Mouse (Mus musculus): Measurements from ENCODE around the gene Sulf2.
"Not testable (repeated sequence)": the region's sequence is repeated elsewhere in the genome, so short reads cannot be mapped to it uniquely, and the experiment has no call there.

Gene Sulf2

GRCm38 (mm10) chr2:166155454-166155815 lies at the start of gene Sulf2:
Sulf2 (minus strand) TSS chr2:166155663.
- peak; percentile 35 to 58 for DNase-seq

- no peak for DNase-seq
Observed at GRCm38 (mm10) chr2:166204174-166204573, 48.7 kb upstream of the Sulf2 start.

GRCm38 (mm10) chr2:166203647-166204046 lies 48.2 kb upstream of the Sulf2 start:
- no peak for DNase-seq

- no peak for DNase-seq
Observed at GRCm38 (mm10) chr2:166197964-166198363, 42.5 kb upstream of the Sulf2 start.

DNA sequence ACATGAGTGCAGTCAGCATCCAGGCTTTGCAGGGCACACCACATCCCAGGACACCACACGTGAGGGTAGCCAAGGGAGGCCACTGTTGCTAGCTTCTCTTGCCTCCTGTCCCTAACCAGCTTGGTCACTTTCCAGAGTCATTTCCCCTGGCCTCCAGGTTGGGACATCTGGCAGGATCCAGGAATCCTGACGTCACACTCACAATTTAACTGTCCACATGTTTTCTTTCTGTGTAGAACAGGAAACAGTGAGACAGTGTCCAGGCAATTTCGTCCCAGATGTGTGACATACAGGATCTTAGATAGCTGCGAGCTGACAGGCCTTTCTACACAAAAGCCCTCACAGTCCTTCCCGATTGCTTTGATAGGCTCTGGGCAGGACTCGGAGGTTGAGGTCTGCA lies 41.6 kb upstream of the Sulf2 start:
- no peak for DNase-seq

DNA sequence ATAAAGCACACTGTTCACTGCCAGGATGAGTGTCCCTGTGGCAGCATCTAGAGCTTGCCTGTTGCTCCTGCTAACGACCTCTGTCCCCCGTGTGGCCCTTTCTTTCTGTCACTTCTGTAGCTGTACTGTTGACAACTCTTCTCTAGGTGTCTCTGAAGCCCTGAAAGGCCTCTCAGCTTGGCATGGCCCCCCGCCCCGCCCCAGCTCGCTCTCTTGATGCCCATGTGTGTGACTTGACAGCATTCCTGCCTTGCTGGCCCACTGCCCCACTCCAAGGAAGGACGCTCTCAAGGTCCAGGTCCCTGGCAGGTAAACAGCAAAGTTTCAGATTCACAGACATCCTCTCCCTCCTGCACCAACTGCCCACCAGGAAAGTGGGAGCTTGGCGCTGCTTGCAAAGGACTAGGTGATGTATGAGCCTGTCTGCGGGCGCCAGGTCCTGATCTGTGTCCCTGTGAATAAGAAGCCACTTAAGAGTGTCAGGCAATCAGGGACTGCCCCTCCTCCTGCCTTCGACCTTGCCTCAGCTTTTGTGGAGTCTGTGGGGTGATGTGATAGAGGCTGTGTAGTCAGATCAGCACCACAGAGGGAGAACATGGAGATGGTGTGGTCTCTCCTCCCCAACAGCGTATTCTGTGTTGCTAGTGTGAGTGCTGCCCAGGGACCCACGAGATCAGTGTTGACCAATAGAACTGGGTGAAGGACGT lies 40.8 kb upstream of the Sulf2 start:
- DNase-seq, result no peak

GRCm38 (mm10) chr2:166195041-166195440 lies 39.6 kb upstream of the Sulf2 start:
- DNase-seq, result no peak

- no peak for DNase-seq
Observed at GRCm38 (mm10) chr2:166194112-166194758, 38.8 kb upstream of the Sulf2 start.

GRCm38 (mm10) chr2:166193509-166193908 lies 38.0 kb upstream of the Sulf2 start:
- no peak for DNase-seq

- DNase-seq, result peak; percentile 19 to 32
Observed at GRCm38 (mm10) chr2:166190816-166191215, 35.4 kb upstream of the Sulf2 start.

- DNase-seq, result no peak
Observed at GRCm38 (mm10) chr2:166189191-166189590, 33.7 kb upstream of the Sulf2 start.

- not testable (repeated sequence) for DNase-seq
Observed at GRCm38 (mm10) chr2:166187874-166188453, 32.5 kb upstream of the Sulf2 start.

- DNase-seq, result not testable (repeated sequence)
Observed at GRCm38 (mm10) chr2:166187319-166187718, 31.9 kb upstream of the Sulf2 start.

- no peak for DNase-seq
Observed at GRCm38 (mm10) chr2:166186244-166186948, 30.9 kb upstream of the Sulf2 start.

DNA sequence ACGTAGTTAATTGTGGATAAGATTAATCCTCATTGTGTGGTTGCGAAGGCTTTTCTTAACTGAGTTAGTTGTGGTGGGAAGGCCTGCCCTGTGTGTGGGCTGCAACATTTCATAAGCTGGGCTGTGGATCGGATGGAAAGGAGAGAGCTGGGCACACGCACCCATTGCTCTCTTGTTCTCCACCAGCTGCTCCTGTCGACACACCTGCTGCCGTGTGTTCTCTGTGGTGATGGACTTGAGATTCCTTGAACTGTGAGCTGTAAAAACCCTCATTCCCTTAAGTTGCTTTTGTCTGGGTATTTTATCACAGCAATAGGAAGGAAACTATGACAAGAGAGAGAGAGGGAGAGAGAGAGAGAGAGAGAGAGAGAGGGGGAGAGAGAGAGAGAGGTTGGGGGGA lies 30.3 kb upstream of the Sulf2 start:
- no peak for DNase-seq

DNA sequence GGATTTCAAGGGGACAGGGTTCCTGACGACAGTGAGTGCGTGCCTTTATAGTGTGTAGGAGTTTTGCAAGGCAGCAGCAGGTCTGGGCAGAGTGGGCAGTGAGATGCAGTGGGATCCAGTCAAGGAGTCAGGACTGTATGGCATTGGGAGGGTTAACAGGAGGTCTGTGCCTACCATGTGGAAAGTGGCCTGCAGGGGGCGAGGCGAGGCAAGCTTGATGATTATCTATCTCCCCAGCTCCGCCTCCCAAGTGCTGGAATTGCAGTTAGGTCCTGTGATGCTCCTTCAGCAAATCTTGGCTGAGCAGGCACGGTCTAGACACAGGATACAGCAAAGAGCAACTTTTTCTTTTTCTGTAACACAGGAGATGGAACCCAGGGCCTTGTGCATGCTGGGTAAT lies 29.0 kb upstream of the Sulf2 start:
- DNase-seq, result no peak

GRCm38 (mm10) chr2:166182009-166182685 lies 26.7 kb upstream of the Sulf2 start:
- no peak for DNase-seq

GRCm38 (mm10) chr2:166180744-166181508 lies 25.5 kb upstream of the Sulf2 start:
- DNase-seq, result peak in 1 of 2 experiments; percentile 25

GRCm38 (mm10) chr2:166180136-166180649 lies 24.7 kb upstream of the Sulf2 start:
- no peak for DNase-seq

GRCm38 (mm10) chr2:166179457-166180101 lies 24.1 kb upstream of the Sulf2 start:
- no peak for DNase-seq

DNA sequence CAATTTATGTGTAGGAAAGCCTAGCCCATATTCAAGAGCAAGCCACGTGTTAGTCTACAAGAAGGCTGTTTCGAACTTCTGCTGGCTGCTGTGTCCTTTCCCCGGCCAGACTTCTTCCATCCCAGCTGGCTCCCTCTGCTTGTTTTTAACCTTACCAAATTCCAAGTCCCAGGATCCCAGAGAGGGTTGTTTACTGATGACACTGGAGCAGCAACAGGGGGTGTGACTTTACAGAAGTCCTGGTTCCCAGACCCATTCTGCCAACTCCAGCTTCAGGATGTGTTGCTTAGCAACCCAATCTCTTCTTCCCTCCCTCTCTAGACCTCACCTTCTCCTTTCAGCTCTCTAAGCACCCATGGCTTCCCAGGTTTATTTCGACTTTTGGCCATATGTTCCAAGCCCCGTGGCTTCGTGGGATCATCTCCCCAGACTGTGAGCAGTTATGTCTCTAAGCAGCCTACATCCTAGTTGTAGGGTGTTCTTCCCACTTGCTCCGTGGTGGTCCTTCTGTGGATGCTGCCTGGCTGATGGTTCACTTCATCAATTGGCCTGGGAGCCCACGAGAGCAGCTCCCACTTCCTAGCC lies 20.2 kb upstream of the Sulf2 start:
- DNase-seq, result no peak
